Mouse (Mus musculus): ENCODE results near the gene Vps16.

- no peak for TF ChIP-seq CTCF (IDR thresholded peaks at IDR 0.05; ENCODE audit: low read depth, low read length)
- no peak for TF ChIP-seq GATA2 (IDR thresholded peaks at IDR 0.05; ENCODE audit: borderline replicate concordance, low read depth, low read length)
- no peak for TF ChIP-seq POLR2AphosphoS5 (IDR thresholded peaks at IDR 0.05; ENCODE audit: insufficient replicate concordance, low read depth, low read length)
- TF ChIP-seq GATA1 (IDR thresholded peaks at IDR 0.05; ENCODE audit: borderline replicate concordance, low read length), result no peak
- TF ChIP-seq TAL1 (conservative IDR thresholded peaks at IDR 0.05; ENCODE audit: low read depth, low read length), result no peak
Observed at GRCm38 (mm10) chr2:130469366-130469765, 45.2 kb downstream of the Vps16 start.

All from G1E (cell line).